Mouse (Mus musculus): ENCODE measurements around the gene Mettl21c.

DNA sequence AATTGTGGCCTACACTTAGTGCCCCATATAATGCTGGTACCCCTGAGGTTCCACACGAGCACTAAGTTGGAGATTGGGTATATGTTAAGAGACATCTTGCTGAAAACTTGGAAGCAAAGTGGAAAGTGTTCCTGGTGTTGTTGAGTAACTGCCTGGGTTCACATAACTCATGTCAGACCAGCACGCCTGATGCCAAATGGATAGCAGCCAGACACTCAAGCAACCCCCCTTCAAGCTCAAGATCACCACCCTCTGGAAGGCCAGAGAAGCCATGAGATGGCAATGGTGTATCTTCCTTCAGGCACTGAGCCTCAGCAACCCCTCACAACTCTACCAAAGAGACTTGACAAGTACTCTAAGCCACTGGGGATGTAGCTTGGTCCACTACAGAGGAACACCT, 26.7 kb upstream of the Mettl21c start:
- TF ChIP-seq POLR2AphosphoS5 (IDR thresholded peaks at IDR 0.05; ENCODE audit: insufficient replicate concordance, low read depth, low read length) (no peak), CTCF (IDR thresholded peaks at IDR 0.05; ENCODE audit: low read depth, low read length) (no peak), GATA2 (IDR thresholded peaks at IDR 0.05; ENCODE audit: borderline replicate concordance, low read depth, low read length) (no peak)
